Comparison of ENCODE assay signal across 12 mouse cellular contexts in the genomic region with DNA sequence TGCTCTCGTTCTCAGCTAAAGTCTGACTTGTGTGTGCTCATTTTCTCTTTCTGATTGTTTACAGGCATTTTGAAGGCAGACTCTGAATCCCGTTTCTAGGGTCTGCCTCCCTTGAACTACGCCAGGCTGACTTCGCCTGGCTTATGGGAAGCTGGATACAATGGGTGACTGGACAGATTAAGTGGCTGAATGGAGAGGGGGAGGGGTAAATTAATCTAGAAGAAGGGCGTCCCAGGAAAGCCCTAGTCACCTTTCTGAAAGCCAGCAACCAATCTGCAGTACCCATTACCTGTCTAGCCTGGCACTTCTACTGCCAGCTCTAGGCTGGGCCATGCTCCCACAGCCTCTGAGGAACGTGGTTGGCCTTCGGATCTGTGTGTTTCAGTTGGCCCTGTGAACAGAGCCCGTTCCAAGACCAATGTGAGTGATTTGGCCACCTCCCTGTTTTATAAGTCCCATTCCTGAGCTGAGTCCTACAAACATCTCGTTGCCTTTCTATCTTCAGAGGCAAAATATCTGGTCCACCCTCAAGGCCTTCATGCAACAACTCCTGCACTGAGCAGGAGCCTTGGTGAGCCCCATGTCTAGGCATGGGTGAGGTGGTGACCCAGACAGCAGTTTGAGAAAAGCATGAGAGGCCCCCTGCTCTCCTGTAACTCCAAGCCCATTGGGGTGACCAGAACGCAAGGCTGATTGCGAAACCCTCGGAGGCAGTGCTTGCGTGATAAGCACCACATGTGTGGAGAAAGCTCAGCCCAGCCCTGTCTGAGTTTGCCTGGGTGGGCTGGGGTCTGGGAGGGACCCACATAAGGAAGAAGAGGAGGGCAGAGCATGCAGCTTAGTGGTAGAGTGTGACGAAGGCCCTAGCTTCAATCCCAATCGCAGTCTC. TPM values are rescaled to one million over a fixed set of nuclear protein-coding genes. Genes with fewer than 3 reads are reported as not detected.
DNase-seq lines count a peak whose midpoint lies in the region; ATAC-seq and TF ChIP-seq lines count a peak whose summit lies in the region.
"Had no signal": no experiment of that assay in that cellular context is flagged by ENCODE, and none has a peak within 500 bp of the region (broad histone marks: within the 10 kb centered on the region; RNA-seq: fewer than 3 reads in every experiment).

No protein-coding gene starts in this region.

- no peak overlapping the region for H3K4me3 ChIP-seq in forebrain, embryonic 10.5 days
- H3K4me3 ChIP-seq in forebrain, embryonic 12.5 days (replicated peaks), result no peak overlapping the region
- H3K4me3 ChIP-seq in left cerebral cortex, adult 2 months, result no peak overlapping the region
- no peak overlapping the region for H3K4me3 ChIP-seq in cortical plate, adult 2 months (ENCODE audit: insufficient read depth, low read length)
- H3K4me3 ChIP-seq: limb, embryonic 13.5 days had no signal

- 67% methylated on average over 15 of the region's 15 CpGs for WGBS in forebrain, embryonic 10.5 days
- WGBS in forebrain, embryonic 12.5 days, result 58% methylated on average over 15 of the region's 15 CpGs

- peak overlapping the region; percentile 61 for H3K27ac ChIP-seq in forebrain, embryonic 10.5 days
- no peak overlapping the region for H3K27ac ChIP-seq in forebrain, embryonic 12.5 days
- peak overlapping the region; percentile 36; the same call in 1 of the 2 replicates for H3K27ac ChIP-seq in left cerebral cortex, adult 2 months
- 0 out of 2 replicates have a peak overlapping the region, but pooled peaks have one; percentile 18 for H3K27ac ChIP-seq in cortical plate, adult 2 months (ENCODE audit: insufficient read depth, low read length)
- H3K27ac ChIP-seq: limb, embryonic 13.5 days had no signal

- peak; percentile 33 for DNase-seq in forebrain, embryonic 10.5 days (ENCODE audit: extremely low spot score, low spot score)
- DNase-seq in left cerebral cortex, adult 2 months (ENCODE audit: extremely low spot score in 1 of 2, low spot score in 2 of 2), result no peak
- no peak for DNase-seq in left cerebral cortex, postnatal 36 days (ENCODE audit: low spot score in 2 of 2)
- no peak for DNase-seq in frontal cortex, postnatal 14 days (ENCODE audit: low spot score in 2 of 2)
- DNase-seq: cerebellum, adult 9-10 months had no signal

- H3K9ac ChIP-seq in forebrain, embryonic 12.5 days, result no peak overlapping the region
- H3K9ac ChIP-seq: limb, embryonic 13.5 days had no signal

- TF ChIP-seq CTCF in left cerebral cortex, adult 2 months (IDR thresholded peaks at IDR 0.05), result no peak
- TF ChIP-seq CTCF in cortical plate, adult 2 months (IDR thresholded peaks at IDR 0.05; ENCODE audit: extremely low read depth, insufficient read depth, low read length), result no peak

- peaks cover 49% of the 10 kb centered on the region for H3K4me1 ChIP-seq in forebrain, embryonic 10.5 days
- peaks cover 13% of the 10 kb centered on the region for H3K4me1 ChIP-seq in forebrain, embryonic 12.5 days
- H3K4me1 ChIP-seq in cortical plate, adult 2 months (ENCODE audit: control insufficient read depth, insufficient read depth, low read length), result peaks cover 6% of the 10 kb centered on the region

- TF ChIP-seq POLR2A in cortical plate, adult 2 months (IDR thresholded peaks at IDR 0.05; ENCODE audit: extremely low read depth, insufficient read depth, low read length), result no peak

- intact Hi-C loops in left cerebral cortex, adult 2 months (cut with DNase I), result no loop called here
- intact Hi-C loops in left cerebral cortex, postnatal 36 days (cut with DNase I), result no loop called here

- H3K36me3 ChIP-seq in forebrain, embryonic 10.5 days (replicated peaks), result no peaks in the 10 kb centered on the region
- no peaks in the 10 kb centered on the region for H3K36me3 ChIP-seq in forebrain, embryonic 12.5 days (replicated peaks)
- H3K36me3 ChIP-seq: limb, embryonic 13.5 days had no signal

- H3K27me3 ChIP-seq in forebrain, embryonic 10.5 days (ENCODE audit: poor library complexity, severe bottlenecking), result peaks cover 31% of the 10 kb centered on the region
- peaks cover 7% of the 10 kb centered on the region; the same call in 1 of the 2 replicates for H3K27me3 ChIP-seq in forebrain, embryonic 12.5 days
- H3K27me3 ChIP-seq: limb, embryonic 13.5 days had no signal

- H3K9me3 ChIP-seq in forebrain, embryonic 10.5 days, result no peaks in the 10 kb centered on the region
- no peaks in the 10 kb centered on the region for H3K9me3 ChIP-seq in forebrain, embryonic 12.5 days
- H3K9me3 ChIP-seq: limb, embryonic 13.5 days had no signal

- no peak overlapping the region for H3K4me2 ChIP-seq in forebrain, embryonic 12.5 days
- H3K4me2 ChIP-seq: limb, embryonic 13.5 days had no signal

- no peak for ATAC-seq in forebrain, embryonic 12.5 days (ENCODE audit: low FRiP score)
- peak; percentile 33; the same call in 1 of the 2 replicates for ATAC-seq in megakaryocyte, adult 5-6 weeks (ENCODE audit: poor library complexity, severe bottlenecking)
- ATAC-seq in erythroblast, adult 5-6 weeks (replicated peaks; ENCODE audit: low FRiP score, poor library complexity, severe bottlenecking), result no peak
- ATAC-seq: CD4-positive, CD25-positive, alpha-beta regulatory T cell, adult 4 months; inflammation-experienced regulatory T-cells, adult 6 months had no signal

RNA-seq across cellular contexts. Expression of a gene that starts 27.6 kb away (rescaled TPM):
- 4.6 and 4.8 TPM in 2 replicates for polyA plus RNA-seq in forebrain, embryonic 10.5 days (2016; fragmentation: Nextera tagmentation; extraction: Ambion mirVana)
- 6.1 and 8.3 TPM in 2 replicates for polyA plus RNA-seq in forebrain, embryonic 12.5 days (2016; fragmentation: Nextera tagmentation; extraction: Ambion mirVana)
- 10 to 100 TPM; 12.6 to 13.2 TPM for total RNA-seq in left cerebral cortex, adult 2 months (2021)
- 10 to 100 TPM; 12.4 to 14.0 TPM for total RNA-seq in left cerebral cortex, postnatal 36 days (2021)
- polyA plus RNA-seq in cortical plate, adult 2 months (2012; rRNA removed), result 15.4 and 16.7 TPM in 2 replicates
- total RNA-seq in megakaryocyte, adult 5-6 weeks (2015), result 14.7 and 15.4 TPM in 2 replicates
- 6.5 and 6.9 TPM in 2 replicates for total RNA-seq in megakaryocyte, adult 5-6 weeks (2017)
- total RNA-seq in erythroblast, adult 5-6 weeks (2015; ENCODE audit: low replicate concordance), result 1.5 and 2.5 TPM in 2 replicates
- 1.3 and 1.9 TPM in 2 replicates for total RNA-seq in erythroblast, adult 5-6 weeks (2017; ENCODE audit: low replicate concordance)
